Mouse (Mus musculus): ENCODE results near the gene Coro1c. TPM values are rescaled to one million over a fixed set of nuclear protein-coding genes. Genes with fewer than 3 reads are reported as not detected.
"Not testable (repeated sequence)": the region's sequence is repeated elsewhere in the genome, so short reads cannot be mapped to it uniquely, and the experiment has no call there.

Coro1c gene
- total RNA-seq, 2 experiments from 2014 or later, result 7.8 to 11.8 TPM

- no peak for TF ChIP-seq CTCF (IDR thresholded peaks at IDR 0.05)
- intact Hi-C loops (cut with DNase I), result no loop called here
- Histone ChIP-seq H3K27ac (no peak overlapping the region), H3K4me3 (no peak overlapping the region)
- DNase-seq, result no peak
Observed at GRCm38 (mm10) chr5:113826619-113827018, 81.9 kb downstream of the Coro1c start.

- no peak for TF ChIP-seq CTCF (IDR thresholded peaks at IDR 0.05)
- no peak overlapping the region for H3K27ac ChIP-seq
- DNase-seq, result no peak
- intact Hi-C loops (cut with DNase I), result no loop called here
- no peak overlapping the region for H3K4me3 ChIP-seq
Observed at GRCm38 (mm10) chr5:113825558-113825957, 83.0 kb downstream of the Coro1c start.

- no peak for DNase-seq
- Histone ChIP-seq H3K27ac (no peak overlapping the region), H3K4me3 (no peak overlapping the region)
- intact Hi-C loops (cut with DNase I), result no loop called here
- no peak for TF ChIP-seq CTCF (IDR thresholded peaks at IDR 0.05)
Observed at GRCm38 (mm10) chr5:113824228-113824627, 84.3 kb downstream of the Coro1c start.

- no peak for DNase-seq
- no peak for TF ChIP-seq CTCF (IDR thresholded peaks at IDR 0.05)
- H3K27ac ChIP-seq, result no peak overlapping the region
- H3K4me3 ChIP-seq, result no peak overlapping the region
- intact Hi-C loops (cut with DNase I), result loop anchor here (5.0 kb wide), 1 partner anchor 451 kb away; no protein-coding TSS in a partner anchor
Observed at GRCm38 (mm10) chr5:113818572-113818971, 90.0 kb downstream of the Coro1c start.

GRCm38 (mm10) chr5:113815638-113816152 is 92.9 kb downstream of the Coro1c start:
- DNase-seq, result peak; percentile 85
- TF ChIP-seq CTCF (IDR thresholded peaks at IDR 0.05), result peak; percentile 91
- Histone ChIP-seq H3K27ac (no peak overlapping the region), H3K4me3 (no peak overlapping the region)
- intact Hi-C loops (cut with DNase I), result loop anchor here (1.0 to 5.0 kb wide), 2 partner anchors 42 to 448 kb away; no protein-coding TSS in a partner anchor

- TF ChIP-seq CTCF (IDR thresholded peaks at IDR 0.05), result no peak
- H3K27ac ChIP-seq, result no peak overlapping the region
- no peak for DNase-seq
- intact Hi-C loops (cut with DNase I), result loop anchor here (1.0 to 5.0 kb wide), 2 partner anchors 42 to 448 kb away; no protein-coding TSS in a partner anchor
- no peak overlapping the region for H3K4me3 ChIP-seq
Observed at GRCm38 (mm10) chr5:113815041-113815389, 93.5 kb downstream of the Coro1c start.

- DNase-seq, result no peak
Observed at GRCm38 (mm10) chr5:113814111-113815040, 94.2 kb downstream of the Coro1c start.

GRCm38 (mm10) chr5:113813608-113814007 is 95.0 kb downstream of the Coro1c start:
- Histone ChIP-seq H3K4me3 (no peak overlapping the region), H3K27ac (no peak overlapping the region)
- intact Hi-C loops (cut with DNase I), result no loop called here
- DNase-seq, result no peak
- peak; percentile 42 for TF ChIP-seq CTCF (IDR thresholded peaks at IDR 0.05)

More at GRCm38 (mm10) chr5:113814111-113815040, 94.2 kb downstream of the Coro1c start:
- no peak overlapping the region for H3K4me3 ChIP-seq
- TF ChIP-seq CTCF (IDR thresholded peaks at IDR 0.05), result no peak
- H3K27ac ChIP-seq, result no peak overlapping the region
- intact Hi-C loops (cut with DNase I), result loop anchor here (1.0 to 5.0 kb wide), 2 partner anchors 41 to 447 kb away; no protein-coding TSS in a partner anchor

GRCm38 (mm10) chr5:113812638-113813037 is 95.9 kb downstream of the Coro1c start:
- H3K27ac ChIP-seq, result no peak overlapping the region
- TF ChIP-seq CTCF (IDR thresholded peaks at IDR 0.05), result no peak
- no peak for DNase-seq
- intact Hi-C loops (cut with DNase I), result no loop called here
- no peak overlapping the region for H3K4me3 ChIP-seq

GRCm38 (mm10) chr5:113811824-113812420 is 96.6 kb downstream of the Coro1c start:
- intact Hi-C loops (cut with DNase I); H3K27ac ChIP-seq; DNase-seq; H3K4me3 ChIP-seq: not testable (repeated sequence)
- peak; percentile 45 for TF ChIP-seq CTCF (IDR thresholded peaks at IDR 0.05)

GRCm38 (mm10) chr5:113810111-113810510 is 98.4 kb downstream of the Coro1c start:
- Histone ChIP-seq H3K4me3 (no peak overlapping the region), H3K27ac (no peak overlapping the region)
- no peak for TF ChIP-seq CTCF (IDR thresholded peaks at IDR 0.05)
- no peak for DNase-seq
- intact Hi-C loops (cut with DNase I), result no loop called here

GRCm38 (mm10) chr5:113808177-113808576 is 100.4 kb downstream of the Coro1c start:
- TF ChIP-seq CTCF (IDR thresholded peaks at IDR 0.05), result no peak
- Histone ChIP-seq H3K27ac (no peak overlapping the region), H3K4me3 (no peak overlapping the region)
- intact Hi-C loops (cut with DNase I), result no loop called here
- DNase-seq, result no peak

GRCm38 (mm10) chr5:113807712-113808111 is 100.8 kb downstream of the Coro1c start:
- DNase-seq, result no peak
- no peak overlapping the region for H3K4me3 ChIP-seq
- TF ChIP-seq CTCF (IDR thresholded peaks at IDR 0.05), result no peak
- intact Hi-C loops (cut with DNase I), result no loop called here
- H3K27ac ChIP-seq, result no peak overlapping the region

Measured in gastrocnemius, adult 2 months (tissue).